Mouse (Mus musculus) bone marrow macrophage, adult 2 months (primary cell): Measurements from ENCODE around the gene Apbb2.

Experiments
- CTCF ChIP-seq: IDR thresholded peaks from 2 replicates; pipeline ENCODE4 v1.5.1; 2012; ENCODE audit warnings: low read depth, mild to moderate bottlenecking, low read length, moderate library complexity
- POLR2A ChIP-seq: IDR thresholded peaks from 2 replicates; pipeline ENCODE4 v1.6.1; 2012; ENCODE audit warnings: mild to moderate bottlenecking, low read depth, low read length, borderline replicate concordance

- TF ChIP-seq POLR2A (no peak), CTCF (no peak)
Observed at GRCm38 (mm10) chr5:66298856-66299255, 319.7 kb downstream of the Apbb2 start.
